Mouse (Mus musculus): ENCODE measurements around the gene Mgat4c.
"Not testable (repeated sequence)": the region's sequence is repeated elsewhere in the genome, so short reads cannot be mapped to it uniquely, and the experiment has no call there.

Gene Mgat4c

GRCm38 (mm10) chr10:102127340-102127739, 446.1 kb downstream of the Mgat4c start:
- DNase-seq (ENCODE audit: low spot score) = no peak

DNA sequence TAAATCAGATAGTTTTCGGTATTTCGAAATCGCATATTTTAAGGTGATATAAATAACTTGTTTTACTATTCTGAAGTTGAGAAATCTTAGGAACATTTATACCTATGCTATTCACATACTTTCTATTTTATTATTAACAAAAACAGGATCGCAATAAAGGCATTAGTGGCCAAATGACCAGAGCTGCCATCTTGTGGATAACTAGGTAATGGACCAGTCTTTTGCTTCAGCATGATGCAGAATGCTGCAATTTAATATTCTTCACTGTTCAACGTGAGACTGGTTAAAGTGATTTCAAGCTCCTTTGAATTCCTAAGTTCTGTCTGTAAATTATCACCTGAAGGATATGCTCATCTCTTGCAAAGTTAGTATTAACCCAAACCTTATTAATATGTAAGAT, 473.6 kb downstream of the Mgat4c start:
- no peak for DNase-seq (ENCODE audit: low spot score)

- DNase-seq (ENCODE audit: low spot score) = no peak
Observed at GRCm38 (mm10) chr10:102155853-102156252, 474.6 kb downstream of the Mgat4c start.

GRCm38 (mm10) chr10:102158809-102159208, 477.5 kb downstream of the Mgat4c start:
- DNase-seq (ENCODE audit: low spot score) = no peak

DNA sequence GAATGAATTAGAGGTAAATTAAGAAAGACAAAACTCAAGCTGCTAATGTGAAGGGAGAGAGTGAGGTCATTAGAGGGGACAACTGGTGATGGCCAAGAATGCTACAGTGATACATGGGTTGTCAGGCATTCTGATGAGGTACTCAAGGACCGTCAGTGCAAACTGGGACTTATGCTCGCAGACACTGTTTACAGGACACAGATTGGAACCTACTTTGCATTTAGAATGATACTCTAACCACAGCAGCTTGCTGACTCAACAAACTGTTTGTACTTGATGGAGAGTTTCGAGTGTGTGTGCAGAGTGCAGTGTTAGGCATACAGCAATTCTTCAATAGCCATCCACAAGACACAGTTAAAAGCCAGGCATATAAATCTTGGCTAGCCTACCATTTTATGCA, 503.4 kb downstream of the Mgat4c start:
- no peak for DNase-seq (ENCODE audit: low spot score)

GRCm38 (mm10) chr10:102191646-102192045, 510.4 kb downstream of the Mgat4c start:
- DNase-seq (ENCODE audit: low spot score) = no peak

- DNase-seq (ENCODE audit: low spot score) = no peak
Observed at GRCm38 (mm10) chr10:102196850-102197249, 515.6 kb downstream of the Mgat4c start.

GRCm38 (mm10) chr10:102238558-102239211, 557.4 kb downstream of the Mgat4c start:
- no peak for DNase-seq (ENCODE audit: low spot score)

DNA sequence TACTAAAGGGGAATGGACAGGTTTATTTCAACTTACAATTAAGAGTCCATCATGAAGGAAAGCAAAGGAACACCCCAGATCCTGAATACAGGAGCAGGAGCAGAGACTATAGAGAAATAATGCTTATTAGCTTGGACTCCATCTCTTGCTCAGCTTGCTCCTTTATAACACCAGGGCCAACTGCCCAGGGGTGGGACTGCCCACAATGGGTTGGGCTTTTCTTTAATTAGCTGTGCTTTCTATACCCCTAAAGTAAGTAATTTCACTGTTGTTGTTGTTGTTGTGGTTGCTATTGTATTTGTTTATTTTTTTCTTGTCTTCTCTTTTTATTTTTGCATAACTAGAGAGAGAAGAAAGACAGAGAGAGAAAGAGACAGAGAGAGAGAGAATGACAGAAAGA, 562.6 kb downstream of the Mgat4c start:
- DNase-seq (ENCODE audit: low spot score) = no peak

DNA sequence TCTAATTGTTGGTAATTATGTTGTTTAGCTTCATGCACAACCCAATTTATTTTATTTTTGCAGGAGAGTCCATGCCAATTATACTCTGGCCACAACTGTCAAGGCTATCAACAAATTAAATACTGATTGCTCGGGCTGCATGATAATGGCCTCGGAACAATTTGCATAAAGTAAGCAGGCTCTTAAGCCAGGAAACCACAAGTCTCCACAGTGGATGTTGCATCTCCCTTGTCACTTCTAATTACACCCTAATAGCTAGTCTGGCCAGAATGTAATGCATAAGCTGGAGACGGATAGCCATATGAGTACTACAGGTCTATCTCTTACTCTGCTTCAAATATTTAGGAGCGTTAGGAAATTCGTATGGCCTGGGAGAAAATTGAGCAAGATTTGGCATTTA, 563.3 kb downstream of the Mgat4c start:
- DNase-seq (ENCODE audit: low spot score) = no peak

DNA sequence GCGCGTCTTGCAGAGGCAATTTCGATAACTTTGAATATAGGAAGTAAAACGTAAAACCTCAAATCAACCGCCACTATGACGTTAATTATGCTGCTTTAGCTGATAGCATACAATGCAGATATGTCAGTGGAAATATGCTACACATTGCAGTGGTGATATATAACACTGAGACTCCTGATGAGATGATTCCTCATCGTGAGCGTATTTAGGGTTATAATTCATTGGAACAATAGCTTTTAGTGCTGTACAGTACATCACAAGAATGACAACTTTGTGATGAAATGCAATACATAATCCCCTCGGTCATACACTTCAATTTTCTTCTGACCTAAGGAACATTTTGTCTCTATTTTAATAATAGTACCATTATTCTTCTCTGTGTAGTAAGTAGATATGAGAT, 564.0 kb downstream of the Mgat4c start:
- DNase-seq (ENCODE audit: low spot score) = no peak

DNA sequence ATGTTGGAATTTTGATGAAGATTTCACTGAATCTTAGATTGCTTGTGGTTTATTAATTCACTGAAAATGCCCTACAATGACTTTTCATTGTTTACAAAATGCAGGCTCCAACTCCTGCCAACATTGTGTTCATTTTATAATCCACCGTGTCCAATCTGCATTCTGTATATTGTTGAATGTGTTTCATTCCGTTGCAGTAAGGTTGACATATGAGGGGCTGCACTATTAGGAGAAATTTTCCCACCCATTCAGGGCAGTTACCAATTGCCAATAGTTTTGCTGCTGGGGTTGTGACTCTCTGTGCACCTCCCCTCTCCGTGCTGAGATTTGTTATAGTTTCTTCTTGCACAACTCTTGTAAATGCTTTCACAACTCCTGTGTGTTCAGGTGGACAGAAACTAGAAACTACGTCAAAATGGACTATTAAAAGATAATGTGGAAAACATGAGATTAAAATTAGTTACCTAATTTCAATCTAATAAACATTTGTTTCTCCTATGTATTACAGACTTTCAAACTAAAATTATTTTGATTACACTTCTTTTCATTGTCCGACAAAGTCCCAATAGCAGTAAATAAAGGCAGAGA, 627.7 kb downstream of the Mgat4c start:
- no peak for DNase-seq (ENCODE audit: low spot score)

GRCm38 (mm10) chr10:102365685-102366381, 684.5 kb downstream of the Mgat4c start:
- DNase-seq (ENCODE audit: low spot score) = no peak

DNA sequence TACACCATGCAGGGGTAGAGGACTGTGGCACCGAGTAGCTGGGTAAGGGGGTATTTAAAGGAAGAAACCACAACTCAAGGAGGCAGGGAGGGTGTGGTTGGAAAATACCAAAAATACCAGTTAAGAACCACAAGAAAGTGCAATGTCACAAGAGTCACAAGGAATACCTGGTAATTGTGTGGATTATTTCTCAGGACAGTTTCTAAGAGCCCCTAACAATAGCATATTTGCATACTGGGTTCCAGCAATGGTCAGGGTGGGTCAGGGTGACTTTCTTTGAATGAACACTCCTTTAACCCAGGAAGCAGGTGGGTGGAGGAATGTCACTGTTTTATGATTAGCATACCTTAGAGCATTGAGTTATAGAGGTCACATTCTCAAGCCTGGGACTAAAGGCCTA, 689.3 kb downstream of the Mgat4c start:
- DNase-seq (ENCODE audit: low spot score) = no peak

DNA sequence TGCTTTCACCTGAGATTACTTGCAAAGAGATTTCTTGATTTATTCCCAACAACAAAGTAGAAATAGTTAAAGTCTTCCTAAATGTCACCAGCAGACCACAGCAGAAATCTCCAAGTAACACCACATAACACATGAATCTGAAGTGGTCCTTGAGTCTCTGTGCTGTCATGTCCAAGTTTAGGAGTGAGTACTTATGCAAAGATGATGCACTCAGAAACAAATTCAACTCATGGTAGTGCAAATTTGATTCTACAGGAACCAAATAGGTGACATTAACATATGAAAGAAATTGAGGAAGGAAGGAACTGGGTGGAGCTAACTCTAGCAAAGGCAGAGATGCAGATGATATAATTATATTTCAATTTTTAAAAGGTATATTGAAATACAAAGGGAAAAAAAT, 690.8 kb downstream of the Mgat4c start:
- DNase-seq (ENCODE audit: low spot score) = no peak

DNA sequence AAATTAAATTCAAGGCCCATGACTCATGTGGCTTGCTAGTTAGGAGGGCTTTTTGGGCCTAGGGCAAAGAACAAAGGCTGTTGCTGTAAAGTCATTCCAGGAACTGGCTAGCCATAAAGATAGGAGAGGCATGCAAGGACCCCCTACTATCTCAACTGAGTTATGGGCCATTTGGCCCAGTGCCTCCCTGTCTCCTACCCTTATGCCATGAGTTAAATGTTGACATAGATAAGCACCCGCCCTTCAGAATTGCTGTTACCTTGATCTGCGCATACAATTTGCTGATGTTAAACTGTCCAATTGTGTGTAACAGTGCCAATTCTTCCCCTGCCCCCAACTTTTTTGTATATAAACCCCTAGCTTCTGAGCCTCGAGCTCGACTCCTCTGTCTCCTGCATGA, 692.8 kb downstream of the Mgat4c start:
- DNase-seq (ENCODE audit: low spot score) = no peak

GRCm38 (mm10) chr10:102377377-102377776, 696.1 kb downstream of the Mgat4c start:
- DNase-seq (ENCODE audit: low spot score) = no peak

- DNase-seq (ENCODE audit: low spot score) = no peak
Observed at GRCm38 (mm10) chr10:102389223-102389622, 707.9 kb downstream of the Mgat4c start.

DNA sequence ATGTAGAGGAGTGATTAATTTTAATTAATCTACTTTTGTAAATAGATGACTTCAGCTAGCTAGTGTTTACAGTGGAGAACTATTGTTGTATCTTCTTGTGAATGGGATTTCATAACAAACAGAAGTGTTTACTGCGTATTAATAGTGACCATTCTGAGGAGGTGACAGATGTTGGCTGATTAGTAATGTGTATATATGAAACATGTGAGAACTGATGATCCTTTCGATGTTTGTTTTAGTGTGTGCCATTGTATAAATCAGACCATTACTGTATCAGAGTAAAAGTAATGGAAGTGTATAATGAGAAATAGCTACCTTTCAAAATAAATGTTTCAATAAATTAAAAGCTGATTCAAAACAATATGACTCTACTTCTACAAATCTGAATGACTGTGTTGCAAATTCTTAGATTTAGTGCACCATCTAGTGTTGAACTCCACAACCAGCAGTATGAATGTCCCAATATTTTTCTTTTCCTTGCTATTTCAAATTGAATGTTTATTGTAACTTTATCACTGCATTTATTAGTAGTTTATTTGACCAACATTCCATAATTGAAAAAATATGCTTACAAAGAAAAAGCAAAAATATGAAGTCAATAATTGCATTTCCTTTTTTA, 736.5 kb downstream of the Mgat4c start:
- no peak for DNase-seq (ENCODE audit: low spot score)

DNA sequence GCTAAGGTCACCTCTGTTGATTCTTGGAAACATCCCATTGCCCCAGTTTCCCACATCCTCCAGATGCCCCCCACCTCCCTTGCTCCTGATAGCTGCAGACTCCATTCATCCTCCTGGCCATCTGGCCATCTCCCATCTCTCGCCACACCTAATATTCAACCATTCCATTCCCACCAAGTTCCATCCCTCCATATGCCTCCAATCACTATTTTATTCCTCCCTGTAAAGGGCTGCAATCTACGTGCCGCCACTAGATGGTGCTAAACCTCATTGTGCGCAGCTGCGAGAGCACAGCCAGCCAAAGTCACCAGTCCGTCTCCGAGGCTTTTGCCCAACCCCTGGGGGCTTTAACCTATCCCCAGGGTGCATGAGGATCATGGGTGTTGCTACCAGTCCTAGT, 753.8 kb downstream of the Mgat4c start:
- not testable (repeated sequence) for DNase-seq (ENCODE audit: low spot score)

DNA sequence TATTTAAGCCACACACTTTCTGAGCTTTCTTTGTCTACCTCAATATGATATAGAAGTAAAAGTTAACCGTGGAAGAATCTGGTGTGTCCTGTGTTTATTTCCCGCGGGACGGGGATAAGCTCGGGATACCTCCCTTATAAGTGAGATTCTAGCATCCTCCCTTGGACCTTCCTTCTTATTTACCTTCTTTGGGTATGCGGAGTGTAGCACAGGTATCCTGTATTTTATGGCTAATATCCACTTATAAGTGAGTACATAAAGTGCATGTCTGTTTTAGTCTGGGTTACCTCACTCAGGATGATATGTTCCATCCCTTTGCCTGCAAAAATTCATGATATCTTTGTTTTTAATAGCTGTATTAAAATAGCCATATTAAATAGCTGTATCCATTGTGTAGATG, 754.2 kb downstream of the Mgat4c start:
- DNase-seq (ENCODE audit: low spot score) = not testable (repeated sequence)

All from spleen, adult 12 weeks (tissue).